Mouse (Mus musculus): ENCODE data around the gene Gnas.
"Not testable (repeated sequence)": the region's sequence is repeated elsewhere in the genome, so short reads cannot be mapped to it uniquely, and the experiment has no call there.

Gene Gnas

GRCm38 (mm10) chr2:174328358-174328905, 44.3 kb downstream of the Gnas start:
- peak; percentile 40 for DNase-seq (ENCODE audit: low read depth, low spot score)

- DNase-seq (ENCODE audit: low read depth, low spot score): peak; percentile 68
Observed at GRCm38 (mm10) chr2:174328926-174329662, 45.0 kb downstream of the Gnas start.

GRCm38 (mm10) chr2:174329663-174330615, 45.8 kb downstream of the Gnas start:
- DNase-seq (ENCODE audit: low read depth, low spot score): peak; percentile 78

- DNase-seq (ENCODE audit: low read depth, low spot score): peak; percentile 74
Observed at GRCm38 (mm10) chr2:174330616-174331191, 46.6 kb downstream of the Gnas start.

GRCm38 (mm10) chr2:174331282-174332030, 47.3 kb downstream of the Gnas start:
- peak; percentile 50 for DNase-seq (ENCODE audit: low read depth, low spot score)

- DNase-seq (ENCODE audit: low read depth, low spot score): no peak
Observed at GRCm38 (mm10) chr2:174333239-174333890, 49.2 kb downstream of the Gnas start.

GRCm38 (mm10) chr2:174334415-174334814, 50.3 kb downstream of the Gnas start:
- no peak for DNase-seq (ENCODE audit: low read depth, low spot score)

GRCm38 (mm10) chr2:174337275-174337674, 53.2 kb downstream of the Gnas start:
- no peak for DNase-seq (ENCODE audit: low read depth, low spot score)

- no peak for DNase-seq (ENCODE audit: low read depth, low spot score)
Observed at GRCm38 (mm10) chr2:174339701-174340100, 55.6 kb downstream of the Gnas start.

- no peak for DNase-seq (ENCODE audit: low read depth, low spot score)
Observed at GRCm38 (mm10) chr2:174340229-174340892, 56.2 kb downstream of the Gnas start.

- no peak for DNase-seq (ENCODE audit: low read depth, low spot score)
Observed at GRCm38 (mm10) chr2:174340893-174341580, 56.9 kb downstream of the Gnas start.

GRCm38 (mm10) chr2:174342793-174343400, 58.8 kb downstream of the Gnas start:
- DNase-seq (ENCODE audit: low read depth, low spot score): no peak

- DNase-seq (ENCODE audit: low read depth, low spot score): no peak
Observed at GRCm38 (mm10) chr2:174343566-174343965, 59.4 kb downstream of the Gnas start.

GRCm38 (mm10) chr2:174344003-174344655, 60.0 kb downstream of the Gnas start:
- peak; percentile 78 for DNase-seq (ENCODE audit: low read depth, low spot score)

GRCm38 (mm10) chr2:174344996-174345395, 60.9 kb downstream of the Gnas start:
- DNase-seq (ENCODE audit: low read depth, low spot score): no peak

- DNase-seq (ENCODE audit: low read depth, low spot score): no peak
Observed at GRCm38 (mm10) chr2:174346612-174346998, 62.5 kb downstream of the Gnas start, which contains the start of gene Gm20721. TSS of gene Gm20721 (minus strand) at chr2:174346712.

- DNase-seq (ENCODE audit: low read depth, low spot score): not testable (repeated sequence)
Observed at GRCm38 (mm10) chr2:174346999-174347668, 63.0 kb downstream of the Gnas start.

- no peak for DNase-seq (ENCODE audit: low read depth, low spot score)
Observed at GRCm38 (mm10) chr2:174358516-174358915, 74.4 kb downstream of the Gnas start.

Data from CD4-positive, CD25-positive, alpha-beta regulatory T cell, adult 2 months (primary cell).